Mouse (Mus musculus): ENCODE measurements around the gene Fank1. TPM values are rescaled to one million over a fixed set of nuclear protein-coding genes. Genes with fewer than 3 reads are reported as not detected.

Fank1 gene
- polyA plus RNA-seq, 1 experiment from 2014 or later = 0.25 TPM

DNA sequence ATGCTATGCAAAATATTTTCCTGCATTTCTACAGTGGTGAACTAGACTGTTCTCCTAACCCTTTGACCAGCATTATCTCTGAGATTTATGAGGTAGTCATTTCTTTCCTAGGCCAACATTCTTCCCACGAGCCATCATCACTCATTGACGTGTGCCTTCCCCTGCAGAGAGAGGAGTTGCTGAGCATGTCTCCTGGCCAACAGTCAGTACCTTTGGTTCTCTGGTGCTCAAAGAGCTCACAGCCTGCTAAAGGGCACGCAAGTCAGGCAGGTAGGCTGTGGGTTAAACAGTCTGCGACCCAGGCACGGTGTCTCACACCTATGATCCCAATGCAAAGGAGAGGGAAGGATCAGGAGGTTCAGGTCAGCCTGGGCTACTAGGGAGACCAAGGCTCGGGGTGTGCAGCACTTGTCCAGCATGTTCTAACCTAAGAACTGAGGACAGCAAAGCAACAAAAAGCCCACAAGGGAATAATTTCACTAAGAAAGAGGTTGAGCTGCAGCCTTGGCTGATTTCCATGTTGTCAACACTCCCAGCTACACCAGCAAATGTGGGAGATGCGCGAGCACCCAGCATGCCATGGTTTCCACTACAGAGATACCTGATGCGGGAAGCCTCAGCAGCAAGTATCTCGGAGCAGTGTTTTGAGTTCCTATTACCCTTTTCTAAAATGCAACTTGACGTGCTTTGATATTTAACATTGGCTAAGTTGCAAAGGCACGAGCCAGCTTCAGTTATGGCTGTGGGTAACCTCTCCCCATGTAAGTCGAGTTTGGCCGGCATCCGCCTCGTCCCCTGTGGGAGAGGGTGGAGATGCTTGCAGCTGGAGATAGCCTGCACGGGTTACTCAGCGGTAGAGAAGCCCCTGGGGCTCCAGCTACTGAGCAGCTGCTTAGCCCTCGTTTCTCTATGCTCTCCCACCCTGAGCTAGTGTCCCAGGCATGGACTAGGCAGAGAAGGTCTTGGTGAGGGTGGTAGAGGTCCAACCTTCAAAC lies 112.6 kb downstream of the Fank1 start:
- no peak for ATAC-seq (replicated peaks; ENCODE audit: extremely low read depth, insufficient read depth, low FRiP score)
- Histone ChIP-seq H3K9ac (ENCODE audit: low read length) (no peak overlapping the region), H3K27me3 (ENCODE audit: control insufficient read depth, insufficient read depth, low read length) (no peaks in the 10 kb centered on the region), H3K4me2 (ENCODE audit: low read depth, low read length) (no peak overlapping the region), H3K36me3 (ENCODE audit: control insufficient read depth, insufficient read depth) (no peaks in the 10 kb centered on the region), H3K9me3 (replicated peaks; ENCODE audit: control insufficient read depth, low read length) (no peaks in the 10 kb centered on the region), H3K4me1 (ENCODE audit: control insufficient read depth, insufficient read depth, low read length) (peaks cover 3% of the 10 kb centered on the region; the same call in 1 of the 2 replicates), H3K4me3 (ENCODE audit: low read length) (no peak overlapping the region), H3K27ac (ENCODE audit: low read length) (no peak overlapping the region)
- WGBS = 67% methylated on average over 19 of the region's 19 CpGs

DNA sequence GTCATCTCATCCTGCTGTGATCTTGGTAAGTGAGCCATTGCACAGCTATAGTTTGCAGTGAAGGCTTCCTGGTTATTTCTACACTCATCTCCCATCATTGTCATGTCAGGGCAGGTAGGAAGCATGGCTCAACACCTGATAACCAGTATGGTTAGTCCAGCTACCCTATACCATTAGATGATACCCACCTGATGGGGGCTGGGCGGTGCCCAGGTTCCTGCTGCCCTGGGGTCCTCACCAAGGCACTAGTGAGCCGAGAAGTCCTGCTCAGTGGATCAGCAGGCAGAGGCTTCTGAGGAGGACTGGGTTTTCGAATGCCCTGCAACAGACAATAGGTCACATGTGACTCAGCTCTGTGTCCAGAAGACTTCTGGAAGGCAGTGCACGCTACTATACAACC lies 113.3 kb downstream of the Fank1 start:
- H3K27ac ChIP-seq (ENCODE audit: low read length) = no peak overlapping the region
- peaks cover 3% of the 10 kb centered on the region; the same call in 1 of the 2 replicates for H3K4me1 ChIP-seq (ENCODE audit: control insufficient read depth, insufficient read depth, low read length)
- no peak for ATAC-seq (replicated peaks; ENCODE audit: extremely low read depth, insufficient read depth, low FRiP score)
- H3K4me3 ChIP-seq (ENCODE audit: low read length) = no peak overlapping the region
- H3K36me3 ChIP-seq (ENCODE audit: control insufficient read depth, insufficient read depth) = no peaks in the 10 kb centered on the region
- no peak overlapping the region for H3K4me2 ChIP-seq (ENCODE audit: low read depth, low read length)
- no peak overlapping the region for H3K9ac ChIP-seq (ENCODE audit: low read length)
- no peaks in the 10 kb centered on the region for H3K27me3 ChIP-seq (ENCODE audit: control insufficient read depth, insufficient read depth, low read length)
- WGBS = 94% methylated on average over 4 of the region's 4 CpGs
- no peaks in the 10 kb centered on the region for H3K9me3 ChIP-seq (replicated peaks; ENCODE audit: control insufficient read depth, low read length)

DNA sequence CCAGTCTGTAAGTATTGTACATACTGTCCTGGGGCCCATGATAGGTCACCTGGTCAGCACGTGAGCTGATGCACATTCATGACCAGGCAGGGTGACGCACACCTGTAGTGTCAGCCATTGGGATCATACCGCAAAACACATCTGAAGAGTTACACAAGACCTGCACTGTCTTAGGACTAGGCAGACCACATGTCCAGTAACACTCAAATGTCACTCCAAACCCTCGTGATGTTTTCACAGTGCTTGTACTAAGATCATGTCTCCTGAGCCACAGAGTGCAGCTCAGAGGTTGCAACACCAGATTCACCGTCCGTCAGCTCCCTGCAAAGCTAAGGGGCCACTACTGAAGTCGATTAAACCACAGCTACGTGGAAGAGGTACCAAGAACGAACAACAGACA lies 114.6 kb downstream of the Fank1 start:
- no peak overlapping the region for H3K9ac ChIP-seq (ENCODE audit: low read length)
- no peak overlapping the region for H3K27ac ChIP-seq (ENCODE audit: low read length)
- H3K36me3 ChIP-seq (ENCODE audit: control insufficient read depth, insufficient read depth) = no peaks in the 10 kb centered on the region
- no peaks in the 10 kb centered on the region for H3K9me3 ChIP-seq (replicated peaks; ENCODE audit: control insufficient read depth, low read length)
- H3K4me1 ChIP-seq (ENCODE audit: control insufficient read depth, insufficient read depth, low read length) = peaks cover 3% of the 10 kb centered on the region; the same call in 1 of the 2 replicates
- H3K4me3 ChIP-seq (ENCODE audit: low read length) = no peak overlapping the region
- WGBS = 71% methylated on average over 9 of the region's 9 CpGs
- no peak overlapping the region for H3K4me2 ChIP-seq (ENCODE audit: low read depth, low read length)
- no peaks in the 10 kb centered on the region for H3K27me3 ChIP-seq (ENCODE audit: control insufficient read depth, insufficient read depth, low read length)
- no peak for ATAC-seq (replicated peaks; ENCODE audit: extremely low read depth, insufficient read depth, low FRiP score)

DNA sequence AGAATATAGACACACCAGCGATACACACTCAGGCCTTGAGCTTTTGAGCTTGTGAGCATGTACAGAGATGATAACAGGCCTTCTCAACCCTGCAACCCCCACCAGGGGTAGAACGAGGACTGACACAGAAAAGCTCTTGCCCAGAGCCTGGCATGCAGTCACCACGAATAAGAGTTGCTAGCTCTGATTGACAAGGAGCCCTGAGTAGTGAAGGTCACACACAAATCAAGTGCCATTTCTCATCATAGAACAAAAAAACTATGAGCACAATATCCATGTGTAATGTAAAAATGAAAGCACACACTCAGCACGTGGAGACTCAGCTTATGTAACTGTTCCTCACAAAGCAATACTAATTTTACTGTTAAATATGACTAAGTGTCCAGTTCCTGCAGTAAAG lies 115.1 kb downstream of the Fank1 start:
- H3K4me1 ChIP-seq (ENCODE audit: control insufficient read depth, insufficient read depth, low read length) = peaks cover 3% of the 10 kb centered on the region; the same call in 1 of the 2 replicates
- H3K27me3 ChIP-seq (ENCODE audit: control insufficient read depth, insufficient read depth, low read length) = no peaks in the 10 kb centered on the region
- H3K4me2 ChIP-seq (ENCODE audit: low read depth, low read length) = no peak overlapping the region
- no peak overlapping the region for H3K4me3 ChIP-seq (ENCODE audit: low read length)
- H3K9me3 ChIP-seq (replicated peaks; ENCODE audit: control insufficient read depth, low read length) = no peaks in the 10 kb centered on the region
- 54% methylated on average over 4 of the region's 4 CpGs for WGBS
- ATAC-seq (replicated peaks; ENCODE audit: extremely low read depth, insufficient read depth, low FRiP score) = no peak
- H3K36me3 ChIP-seq (ENCODE audit: control insufficient read depth, insufficient read depth) = no peaks in the 10 kb centered on the region
- no peak overlapping the region for H3K27ac ChIP-seq (ENCODE audit: low read length)
- no peak overlapping the region for H3K9ac ChIP-seq (ENCODE audit: low read length)

DNA sequence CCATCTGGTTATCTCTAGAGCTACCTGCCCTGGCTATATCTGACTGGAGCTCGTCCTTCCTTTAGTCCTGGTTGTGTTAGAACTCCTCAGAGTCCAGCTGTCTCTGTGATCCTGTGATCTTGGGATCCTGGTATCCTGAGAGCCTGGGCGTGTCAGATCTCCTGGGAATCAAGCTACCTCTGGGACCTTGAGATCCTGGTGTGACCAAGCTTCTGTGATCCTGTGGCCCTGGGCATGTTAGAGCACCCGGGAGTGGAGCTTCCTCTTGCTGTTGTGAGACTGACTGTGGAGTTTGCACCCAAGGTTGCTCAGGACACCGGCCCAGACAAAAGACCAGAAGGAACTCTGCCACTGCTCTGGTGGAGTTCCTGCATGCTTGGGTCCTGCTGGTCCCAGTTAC lies 122.7 kb downstream of the Fank1 start:
- no peaks in the 10 kb centered on the region for H3K4me1 ChIP-seq (ENCODE audit: control insufficient read depth, insufficient read depth, low read length)
- no peak overlapping the region for H3K4me2 ChIP-seq (ENCODE audit: low read depth, low read length)

DNA sequence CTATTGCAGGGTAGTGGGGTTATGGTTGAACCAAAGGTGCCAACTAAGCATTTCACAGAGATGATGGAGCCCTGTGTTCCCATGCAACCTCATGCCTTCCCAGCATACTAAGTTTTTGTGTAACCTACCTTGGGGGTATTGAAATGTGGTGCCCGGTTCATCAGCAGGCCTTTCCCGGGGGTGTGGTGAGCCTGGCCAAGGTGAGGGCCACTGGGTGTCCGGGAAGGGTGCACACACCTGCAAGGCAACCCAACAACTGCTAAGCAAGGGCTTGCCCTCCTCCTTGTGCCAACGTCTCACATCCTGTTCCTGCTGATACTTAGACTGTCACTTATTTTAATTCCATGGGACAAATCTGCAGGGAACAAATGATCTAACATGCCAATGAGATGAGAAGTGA lies 132.3 kb downstream of the Fank1 start:
- H3K36me3 ChIP-seq (ENCODE audit: control insufficient read depth, insufficient read depth) = peaks cover 4% of the 10 kb centered on the region; the same call in 1 of the 2 replicates
- H3K4me2 ChIP-seq (ENCODE audit: low read depth, low read length) = no peak overlapping the region
- no peaks in the 10 kb centered on the region for H3K4me1 ChIP-seq (ENCODE audit: control insufficient read depth, insufficient read depth, low read length)
- no peak overlapping the region for H3K27ac ChIP-seq (ENCODE audit: low read length)
- no peak for ATAC-seq (replicated peaks; ENCODE audit: extremely low read depth, insufficient read depth, low FRiP score)
- 86% methylated on average over 4 of the region's 4 CpGs for WGBS
- no peak overlapping the region for H3K9ac ChIP-seq (ENCODE audit: low read length)
- no peaks in the 10 kb centered on the region for H3K27me3 ChIP-seq (ENCODE audit: control insufficient read depth, insufficient read depth, low read length)
- peaks cover 5% of the 10 kb centered on the region; the same call in 1 of the 2 replicates for H3K9me3 ChIP-seq (replicated peaks; ENCODE audit: control insufficient read depth, low read length)
- H3K4me3 ChIP-seq (ENCODE audit: low read length) = no peak overlapping the region

More for the DNA sequence above, 122.7 kb downstream of the Fank1 start:
- ATAC-seq (replicated peaks; ENCODE audit: extremely low read depth, insufficient read depth, low FRiP score) = no peak
- 82% methylated on average over 4 of the region's 4 CpGs for WGBS
- Histone ChIP-seq H3K9ac (ENCODE audit: low read length) (no peak overlapping the region), H3K36me3 (ENCODE audit: control insufficient read depth, insufficient read depth) (no peaks in the 10 kb centered on the region), H3K9me3 (replicated peaks; ENCODE audit: control insufficient read depth, low read length) (no peaks in the 10 kb centered on the region), H3K4me3 (ENCODE audit: low read length) (no peak overlapping the region), H3K27me3 (ENCODE audit: control insufficient read depth, insufficient read depth, low read length) (no peaks in the 10 kb centered on the region), H3K27ac (ENCODE audit: low read length) (no peak overlapping the region)

DNA sequence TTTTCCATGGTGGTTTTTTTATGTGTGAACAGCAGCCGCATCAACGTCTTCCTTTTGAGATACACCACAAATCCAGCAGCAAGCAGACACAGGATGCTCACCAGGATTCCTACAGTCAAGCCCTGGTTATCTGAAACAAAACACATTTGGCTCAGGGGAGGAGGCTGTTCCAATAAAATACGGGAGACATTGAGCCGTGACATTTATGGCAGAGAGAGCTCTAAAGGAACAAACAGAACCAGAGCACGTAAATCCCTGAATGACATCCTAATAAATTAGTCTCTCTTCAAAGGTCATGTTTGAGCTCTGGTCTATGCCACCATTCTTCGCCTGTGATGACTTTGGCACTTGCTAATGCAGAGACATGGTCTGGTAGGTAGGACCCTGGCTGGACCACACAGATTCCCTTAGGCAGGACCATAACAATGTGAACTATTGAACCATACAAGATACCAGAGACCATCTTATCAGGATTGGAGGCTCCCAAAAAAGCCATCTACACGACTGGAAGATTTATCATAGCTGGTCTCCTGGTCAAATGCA lies 133.2 kb downstream of the Fank1 start:
- WGBS = 65% methylated on average over 7 of the region's 7 CpGs
- no peak overlapping the region for H3K4me2 ChIP-seq (ENCODE audit: low read depth, low read length)
- H3K4me1 ChIP-seq (ENCODE audit: control insufficient read depth, insufficient read depth, low read length) = no peaks in the 10 kb centered on the region
- peaks cover 5% of the 10 kb centered on the region for H3K9me3 ChIP-seq (replicated peaks; ENCODE audit: control insufficient read depth, low read length)
- ATAC-seq (replicated peaks; ENCODE audit: extremely low read depth, insufficient read depth, low FRiP score) = no peak
- H3K27ac ChIP-seq (ENCODE audit: low read length) = no peak overlapping the region
- H3K27me3 ChIP-seq (ENCODE audit: control insufficient read depth, insufficient read depth, low read length) = no peaks in the 10 kb centered on the region
- H3K9ac ChIP-seq (ENCODE audit: low read length) = no peak overlapping the region
- peaks cover 4% of the 10 kb centered on the region; the same call in 1 of the 2 replicates for H3K36me3 ChIP-seq (ENCODE audit: control insufficient read depth, insufficient read depth)
- H3K4me3 ChIP-seq (ENCODE audit: low read length) = no peak overlapping the region

DNA sequence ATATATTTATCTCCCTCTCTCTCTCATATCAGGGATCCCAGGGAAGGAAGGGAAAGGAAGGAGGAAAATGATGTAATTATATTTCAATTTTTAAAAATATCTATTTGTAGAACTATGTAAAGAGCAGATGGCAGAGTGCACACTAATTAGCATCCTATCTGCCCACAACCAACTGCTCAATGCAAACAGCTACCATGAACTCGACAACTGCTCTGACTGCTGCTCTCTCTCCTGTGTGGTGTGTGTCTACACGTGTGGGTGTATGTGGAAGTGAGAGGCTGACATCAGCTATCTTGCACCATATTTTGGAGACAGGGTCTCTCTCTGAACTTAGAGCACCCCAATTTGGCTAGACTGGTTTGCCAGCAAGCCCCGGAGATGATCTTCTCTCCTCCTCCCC lies 135.2 kb downstream of the Fank1 start:
- Histone ChIP-seq H3K4me2 (ENCODE audit: low read depth, low read length) (no peak overlapping the region), H3K9me3 (replicated peaks; ENCODE audit: control insufficient read depth, low read length) (no peaks in the 10 kb centered on the region; the same call in 1 of the 2 replicates), H3K4me3 (ENCODE audit: low read length) (no peak overlapping the region), H3K36me3 (ENCODE audit: control insufficient read depth, insufficient read depth) (no peaks in the 10 kb centered on the region), H3K27ac (ENCODE audit: low read length) (no peak overlapping the region), H3K27me3 (ENCODE audit: control insufficient read depth, insufficient read depth, low read length) (no peaks in the 10 kb centered on the region), H3K4me1 (ENCODE audit: control insufficient read depth, insufficient read depth, low read length) (no peaks in the 10 kb centered on the region), H3K9ac (ENCODE audit: low read length) (no peak overlapping the region)
- ATAC-seq (replicated peaks; ENCODE audit: extremely low read depth, insufficient read depth, low FRiP score) = no peak
- 78% methylated on average over 3 of the region's 3 CpGs for WGBS

DNA sequence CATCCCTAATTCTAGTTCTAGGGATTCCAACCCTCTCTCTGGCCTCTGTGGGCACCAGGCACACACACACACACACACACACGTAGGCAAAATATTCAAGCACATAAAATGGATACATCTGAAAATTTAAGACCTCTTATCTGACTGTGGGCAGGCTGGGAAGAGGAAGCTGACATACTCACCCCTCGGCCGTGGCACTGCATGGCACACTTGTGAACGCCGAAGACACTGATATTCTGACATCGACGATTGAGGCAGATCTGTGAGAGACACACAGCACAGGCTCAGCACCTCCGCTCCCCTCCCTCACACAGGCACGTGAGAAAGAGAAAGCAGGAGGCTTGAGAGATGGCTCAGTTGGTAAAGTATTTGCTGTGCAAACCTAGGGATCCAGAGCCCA lies 139.6 kb downstream of the Fank1 start:
- Histone ChIP-seq H3K9ac (ENCODE audit: low read length) (no peak overlapping the region), H3K9me3 (replicated peaks; ENCODE audit: control insufficient read depth, low read length) (no peaks in the 10 kb centered on the region; the same call in 1 of the 2 replicates), H3K4me2 (ENCODE audit: low read depth, low read length) (no peak overlapping the region), H3K36me3 (ENCODE audit: control insufficient read depth, insufficient read depth) (no peaks in the 10 kb centered on the region), H3K27ac (ENCODE audit: low read length) (no peak overlapping the region), H3K4me3 (ENCODE audit: low read length) (no peak overlapping the region), H3K27me3 (ENCODE audit: control insufficient read depth, insufficient read depth, low read length) (no peaks in the 10 kb centered on the region), H3K4me1 (ENCODE audit: control insufficient read depth, insufficient read depth, low read length) (no peaks in the 10 kb centered on the region)
- 86% methylated on average over 9 of the region's 9 CpGs for WGBS
- ATAC-seq (replicated peaks; ENCODE audit: extremely low read depth, insufficient read depth, low FRiP score) = no peak

Data from heart, embryonic 16.5 days (tissue).